Mouse (Mus musculus) heart, adult 2 months (tissue): ENCODE results near the gene Adcy2. TPM values are rescaled to one million over a fixed set of nuclear protein-coding genes. Genes with fewer than 3 reads are reported as not detected.

Experiments
- DNase-seq, 2 experiments: peaks; one replicate each; pipeline ENCODE4 v3.0.0; 2021
- H3K27ac ChIP-seq: fragments of 200-600 bp; 2 replicates; pipeline ENCODE4 v1.8.1; 2022
- H3K27me3 ChIP-seq: fragments of 200-500 bp; 2 replicates; pipeline ENCODE4 v1.6.1; 2012; ENCODE audit warnings: mild to moderate bottlenecking, low read length, inconsistent platforms, mixed read lengths; ENCODE audit not compliant: control insufficient read depth, insufficient read depth
- H3K36me3 ChIP-seq: fragments of 200-500 bp; 2 replicates; pipeline ENCODE4 v1.6.1; 2012; ENCODE audit warnings: low read length, inconsistent platforms; ENCODE audit not compliant: control insufficient read depth, insufficient read depth
- H3K4me1 ChIP-seq: fragments of 200-500 bp; 2 replicates; pipeline ENCODE4 v1.6.1; 2011; ENCODE audit warnings: low read length; ENCODE audit not compliant: control insufficient read depth, insufficient read depth
- H3K4me3 ChIP-seq: fragments of 200-600 bp; 2 replicates; pipeline ENCODE4 v1.8.1; 2022
- H3K79me2 ChIP-seq: fragments of 200-500 bp; replicated peaks from 2 replicates; pipeline ENCODE4 v1.6.1; 2012; ENCODE audit warnings: mild to moderate bottlenecking, inconsistent platforms, low read length, moderate library complexity, mixed read lengths; ENCODE audit not compliant: control insufficient read depth, insufficient read depth
- H3K9ac ChIP-seq: fragments of 200-500 bp; 2 replicates; pipeline ENCODE4 v1.6.1; 2012; ENCODE audit warnings: low read depth, mild to moderate bottlenecking, control low read depth, inconsistent platforms, low read length, mixed read lengths
- CTCF ChIP-seq: fragments of 200-600 bp; IDR thresholded peaks from 2 replicates; pipeline ENCODE4 v1.8.1; 2022; ENCODE audit warnings: antibody characterized with exemption, mild to moderate bottlenecking, moderate library complexity
- EP300 ChIP-seq: fragments of 200-500 bp; IDR thresholded peaks from 2 replicates; pipeline ENCODE4 v1.6.1; 2011; ENCODE audit warnings: low read depth, low read length, control low read depth; ENCODE audit not compliant: insufficient read depth
- POLR2A ChIP-seq: fragments of 200-500 bp; IDR thresholded peaks from 2 replicates; pipeline ENCODE4 v1.6.1; 2011; ENCODE audit warnings: mild to moderate bottlenecking, low read depth, low read length, control low read depth; ENCODE audit not compliant: insufficient read depth
- WGBS: fragments of 180-500 bp; shearing (Covaris S2); methylation state at CpG from one replicate; pipeline ENCODE4 v1.1.7; 2018; 5-methylcytosine and 5-hydroxymethylcytosine counted together
- intact Hi-C: fragments of 180-260 bp; cut with DNase I; formaldehyde crosslinking; loops from one replicate; pipeline ENCODE4 v1.15.1; 2025
- polyA plus RNA-seq: library from polyadenylated mRNA; depleted of rRNA; stranded (reverse); fragments of >200 nt; gene quantifications from 2 replicates; pipeline ENCODE4 v1.2.3, GENCODE M21; 2012
- total RNA-seq, 2 experiments: library from RNA; stranded (reverse); gene quantifications; 2 replicates each; pipeline ENCODE4 v1.2.3; 2021

Adcy2 gene
- total and polyA plus RNA-seq, 3 experiments, result 0.16 to 0.43 (median 0.32) TPM

DNA sequence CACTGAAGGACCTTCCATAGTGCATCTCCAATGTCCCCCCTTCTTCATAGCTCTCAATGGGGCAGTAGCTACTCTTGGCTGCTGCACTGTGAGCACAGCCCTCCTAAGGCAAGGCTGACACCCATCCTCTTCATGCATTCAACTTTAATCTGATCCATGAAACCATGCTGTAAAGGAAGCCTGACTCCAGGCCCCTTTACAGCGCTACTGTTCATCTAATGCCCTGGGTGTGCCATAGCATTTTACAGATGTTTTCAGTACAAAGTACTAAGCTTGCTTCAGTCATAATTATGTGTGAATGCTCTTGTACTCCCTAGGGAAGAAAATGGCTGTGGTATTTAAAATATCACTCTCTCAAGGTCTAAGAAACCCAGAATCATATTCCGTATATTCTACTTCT is 23.9 kb upstream of the Adcy2 start:
- no peak overlapping the region for H3K9ac ChIP-seq
- TF ChIP-seq POLR2A, result no peak
- no peak for TF ChIP-seq EP300
- no peak for TF ChIP-seq CTCF
- no peaks in the 10 kb centered on the region for H3K27me3 ChIP-seq
- H3K36me3 ChIP-seq, result no peaks in the 10 kb centered on the region
- H3K4me3 ChIP-seq, result no peak overlapping the region
- no peak overlapping the region for H3K27ac ChIP-seq
- DNase-seq, result no peak
- intact Hi-C loops, result no loop called here
- 85% methylated on average over 2 of the region's 2 CpGs for WGBS
- H3K79me2 ChIP-seq, result no peaks in the 10 kb centered on the region
- no peaks in the 10 kb centered on the region for H3K4me1 ChIP-seq

GRCm38 (mm10) chr13:69020574-69020973 is 21.2 kb upstream of the Adcy2 start:
- no peak for DNase-seq
- 59% methylated on average over 2 of the region's 2 CpGs for WGBS
- no peaks in the 10 kb centered on the region for H3K27me3 ChIP-seq
- TF ChIP-seq EP300 (no peak), CTCF (no peak), POLR2A (no peak)
- no peaks in the 10 kb centered on the region for H3K4me1 ChIP-seq
- H3K27ac ChIP-seq, result no peak overlapping the region
- H3K36me3 ChIP-seq, result no peaks in the 10 kb centered on the region
- intact Hi-C loops, result no loop called here
- H3K4me3 ChIP-seq, result no peak overlapping the region
- no peak overlapping the region for H3K9ac ChIP-seq
- H3K79me2 ChIP-seq, result no peaks in the 10 kb centered on the region

DNA sequence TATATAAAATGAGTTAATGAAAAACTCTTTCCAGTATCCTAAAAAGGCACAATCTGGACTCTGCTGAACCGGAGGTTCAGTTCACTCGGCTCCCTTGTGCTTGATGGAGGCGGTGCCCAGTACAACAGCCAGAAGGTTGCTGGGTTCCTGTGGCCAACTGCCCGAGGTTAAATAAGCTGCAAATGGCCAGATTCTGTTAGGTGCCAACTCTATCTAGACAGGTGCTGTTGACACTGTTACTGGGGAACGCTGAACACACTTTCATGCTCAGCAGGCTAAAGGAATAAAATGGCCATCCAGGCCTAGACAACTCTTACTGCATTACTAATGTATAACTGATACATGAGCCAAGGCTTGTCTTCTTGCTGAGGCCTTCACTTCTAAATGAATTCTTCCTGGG is 7.6 kb upstream of the Adcy2 start:
- no peak overlapping the region for H3K9ac ChIP-seq
- intact Hi-C loops, result no loop called here
- TF ChIP-seq POLR2A (no peak), CTCF (no peak), EP300 (no peak)
- no peaks in the 10 kb centered on the region for H3K4me1 ChIP-seq
- H3K36me3 ChIP-seq, result no peaks in the 10 kb centered on the region
- H3K27me3 ChIP-seq, result no peaks in the 10 kb centered on the region; the same call in 1 of the 2 replicates
- H3K27ac ChIP-seq, result no peak overlapping the region
- DNase-seq, result no peak
- H3K4me3 ChIP-seq, result no peak overlapping the region
- WGBS, result 60% methylated on average over 5 of the region's 5 CpGs
- no peaks in the 10 kb centered on the region for H3K79me2 ChIP-seq

DNA sequence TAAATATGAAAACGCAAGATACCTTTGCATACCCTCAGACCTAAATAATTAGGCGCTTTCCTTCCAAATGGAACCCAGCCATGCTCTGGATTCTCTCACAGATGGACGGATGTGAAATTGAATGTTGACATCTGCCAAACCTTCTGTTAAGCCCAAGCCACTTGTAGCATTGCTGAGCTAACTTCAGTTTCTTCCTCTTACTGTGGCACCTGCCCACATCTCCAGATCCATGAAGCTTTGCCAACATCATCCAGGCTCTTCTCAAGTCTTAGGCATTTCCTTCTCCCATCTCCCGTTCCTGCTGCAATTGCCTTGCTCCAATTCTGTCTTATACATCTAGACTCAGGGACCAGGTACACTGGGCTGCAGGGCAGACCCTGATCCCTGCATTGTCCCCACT is 6.8 kb upstream of the Adcy2 start:
- 72% methylated on average over 4 of the region's 4 CpGs for WGBS
- no peaks in the 10 kb centered on the region; the same call in 1 of the 2 replicates for H3K27me3 ChIP-seq
- H3K27ac ChIP-seq, result no peak overlapping the region
- no peaks in the 10 kb centered on the region for H3K79me2 ChIP-seq
- no peak for TF ChIP-seq POLR2A
- DNase-seq, result no peak
- H3K9ac ChIP-seq, result no peak overlapping the region
- H3K36me3 ChIP-seq, result no peaks in the 10 kb centered on the region
- H3K4me3 ChIP-seq, result no peak overlapping the region
- no peaks in the 10 kb centered on the region for H3K4me1 ChIP-seq
- intact Hi-C loops, result no loop called here

DNA sequence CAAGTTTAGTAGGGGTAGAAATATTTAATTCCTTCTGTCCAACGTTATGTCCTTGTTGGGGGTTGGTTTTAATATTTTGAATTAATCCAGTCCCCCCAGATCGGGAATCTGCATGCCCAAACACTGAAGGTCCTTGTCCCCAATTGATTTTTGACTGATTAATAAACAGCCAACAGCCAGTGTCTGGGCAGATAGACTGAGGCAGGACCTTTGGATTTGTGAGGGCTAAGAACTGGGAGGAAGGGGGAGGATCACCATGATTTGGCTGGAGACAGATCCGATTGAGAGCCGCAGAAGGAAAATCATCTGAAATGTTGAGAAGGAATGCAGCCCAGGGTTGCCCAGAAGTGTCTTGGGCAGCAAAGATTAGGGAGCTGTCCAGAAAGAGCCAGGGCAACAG is 5.1 kb upstream of the Adcy2 start:
- Histone ChIP-seq H3K79me2 (no peaks in the 10 kb centered on the region), H3K4me3 (no peak overlapping the region), H3K9ac (no peak overlapping the region), H3K27me3 (peaks cover 1% of the 10 kb centered on the region; the same call in 1 of the 2 replicates), H3K36me3 (no peaks in the 10 kb centered on the region), H3K27ac (no peak overlapping the region), H3K4me1 (no peaks in the 10 kb centered on the region)
- intact Hi-C loops, result no loop called here
- TF ChIP-seq POLR2A, result no peak
- TF ChIP-seq EP300, result no peak
- TF ChIP-seq CTCF, result no peak
- 65% methylated on average over 4 of the region's 4 CpGs for WGBS
- DNase-seq, result no peak

GRCm38 (mm10) chr13:69002631-69003030 is 3.3 kb upstream of the Adcy2 start:
- no peak overlapping the region for H3K4me3 ChIP-seq
- no peaks in the 10 kb centered on the region for H3K79me2 ChIP-seq
- H3K9ac ChIP-seq, result no peak overlapping the region
- TF ChIP-seq CTCF, result no peak
- TF ChIP-seq EP300, result no peak
- TF ChIP-seq POLR2A, result no peak
- no peak overlapping the region for H3K27ac ChIP-seq
- intact Hi-C loops, result loop anchor here (2.0 kb wide), 1 partner anchor 458 kb away; no protein-coding TSS in a partner anchor
- no peak for DNase-seq
- no peaks in the 10 kb centered on the region for H3K36me3 ChIP-seq
- no peaks in the 10 kb centered on the region for H3K4me1 ChIP-seq
- H3K27me3 ChIP-seq, result peaks cover 6% of the 10 kb centered on the region; the same call in 1 of the 2 replicates
- 69% methylated on average over 5 of the region's 5 CpGs for WGBS
